Mouse (Mus musculus) thymus, adult 2 months (tissue): ENCODE results near the gene Hhip. TPM values are rescaled to one million over a fixed set of nuclear protein-coding genes. Genes with fewer than 3 reads are reported as not detected.

Experiments used
- DNase-seq: peaks from one replicate; pipeline ENCODE4 v3.0.0; 2021
- H3K27ac ChIP-seq: fragments of 200-500 bp; 2 replicates; pipeline ENCODE4 v1.5.1; 2012; ENCODE audit warnings: low read length, control low read depth; ENCODE audit not compliant: control insufficient read depth, insufficient read depth
- H3K27me3 ChIP-seq: fragments of 200-500 bp; 2 replicates; pipeline ENCODE4 v1.6.1; 2012; ENCODE audit warnings: mild to moderate bottlenecking, low read length, moderate library complexity, mixed read lengths; ENCODE audit not compliant: control insufficient read depth, insufficient read depth
- H3K36me3 ChIP-seq: fragments of 200-500 bp; 2 replicates; pipeline ENCODE4 v1.6.1; 2012; ENCODE audit warnings: mild to moderate bottlenecking, low read length, moderate library complexity; ENCODE audit not compliant: control insufficient read depth, insufficient read depth
- H3K4me1 ChIP-seq: fragments of 200-500 bp; replicated peaks from 2 replicates; pipeline ENCODE4 v1.6.1; 2012; ENCODE audit warnings: low read length; ENCODE audit not compliant: control insufficient read depth, insufficient read depth
- H3K4me3 ChIP-seq: fragments of 200-500 bp; 2 replicates; pipeline ENCODE4 v1.5.1; 2012; ENCODE audit warnings: mild to moderate bottlenecking, low read length, control low read depth, moderate library complexity; ENCODE audit not compliant: control insufficient read depth, insufficient read depth
- CTCF ChIP-seq: fragments of 200-500 bp; IDR thresholded peaks from 2 replicates; pipeline ENCODE4 v1.5.1; 2012; ENCODE audit warnings: mild to moderate bottlenecking, control low read depth, low read length, moderate library complexity, borderline replicate concordance; ENCODE audit not compliant: control insufficient read depth, poor library complexity, insufficient read depth; ENCODE audit errors: extremely low read depth
- POLR2A ChIP-seq: fragments of 200-500 bp; IDR thresholded peaks from 2 replicates; pipeline ENCODE4 v1.6.1; 2012; ENCODE audit warnings: mild to moderate bottlenecking, low read length, control low read depth, moderate library complexity; ENCODE audit not compliant: control insufficient read depth, poor library complexity, insufficient read depth; ENCODE audit errors: extremely low read depth
- WGBS: fragments of 180-500 bp; shearing (Covaris S2); methylation state at CpG from one replicate; pipeline ENCODE4 v1.1.7; 2018; 5-methylcytosine and 5-hydroxymethylcytosine counted together
- polyA plus RNA-seq: library from polyadenylated mRNA; depleted of rRNA; stranded (reverse); fragments of >200 nt; gene quantifications from 2 replicates; pipeline ENCODE4 v1.2.3, GENCODE M21; 2012

The Hhip gene
- polyA plus RNA-seq, 1 experiment, result 2.5 TPM

GRCm38 (mm10) chr8:79966159-79966558, 91.6 kb downstream of the Hhip start:
- Histone ChIP-seq H3K27ac (no peak overlapping the region), H3K27me3 (no peaks in the 10 kb centered on the region), H3K4me3 (no peak overlapping the region), H3K36me3 (no peaks in the 10 kb centered on the region), H3K4me1 (no peaks in the 10 kb centered on the region)
- no peak for DNase-seq
- no peak for TF ChIP-seq POLR2A
- no peak for TF ChIP-seq CTCF
- 81% methylated on average over 6 of the region's 6 CpGs for WGBS

GRCm38 (mm10) chr8:79952857-79953256, 104.9 kb downstream of the Hhip start:
- H3K27me3 ChIP-seq, result no peaks in the 10 kb centered on the region
- H3K36me3 ChIP-seq, result no peaks in the 10 kb centered on the region
- no peak overlapping the region for H3K27ac ChIP-seq
- no peak overlapping the region for H3K4me3 ChIP-seq
- no peaks in the 10 kb centered on the region for H3K4me1 ChIP-seq
- no peak for TF ChIP-seq POLR2A
- DNase-seq, result peak; percentile 28
- 17% methylated on average over 3 of the region's 3 CpGs for WGBS

GRCm38 (mm10) chr8:79950376-79950775, 107.4 kb downstream of the Hhip start:
- H3K27me3 ChIP-seq, result no peaks in the 10 kb centered on the region
- no peaks in the 10 kb centered on the region for H3K4me1 ChIP-seq
- WGBS, result 87% methylated on average over 3 of the region's 3 CpGs
- H3K27ac ChIP-seq, result no peak overlapping the region
- H3K4me3 ChIP-seq, result no peak overlapping the region
- TF ChIP-seq CTCF (no peak), POLR2A (no peak)
- no peaks in the 10 kb centered on the region for H3K36me3 ChIP-seq
- DNase-seq, result no peak

GRCm38 (mm10) chr8:79945501-79946076, 112.2 kb downstream of the Hhip start:
- H3K27ac ChIP-seq, result no peak overlapping the region
- DNase-seq, result no peak
- no peak overlapping the region for H3K4me3 ChIP-seq
- WGBS, result 62% methylated on average over 9 of the region's 9 CpGs
- H3K27me3 ChIP-seq, result no peaks in the 10 kb centered on the region
- no peaks in the 10 kb centered on the region for H3K36me3 ChIP-seq
- TF ChIP-seq CTCF (no peak), POLR2A (no peak)
- no peaks in the 10 kb centered on the region for H3K4me1 ChIP-seq

GRCm38 (mm10) chr8:79941070-79941469, 116.7 kb downstream of the Hhip start:
- Histone ChIP-seq H3K27ac (no peak overlapping the region), H3K4me1 (no peaks in the 10 kb centered on the region), H3K27me3 (no peaks in the 10 kb centered on the region), H3K4me3 (no peak overlapping the region), H3K36me3 (no peaks in the 10 kb centered on the region)
- WGBS, result 59% methylated on average over 5 of the region's 5 CpGs
- no peak for TF ChIP-seq POLR2A
- no peak for TF ChIP-seq CTCF
- no peak for DNase-seq

- no peak overlapping the region for H3K27ac ChIP-seq
- no peaks in the 10 kb centered on the region for H3K4me1 ChIP-seq
- no peak for DNase-seq
- no peaks in the 10 kb centered on the region for H3K27me3 ChIP-seq
- 87% methylated on average over 9 of the region's 9 CpGs for WGBS
- H3K36me3 ChIP-seq, result no peaks in the 10 kb centered on the region
- H3K4me3 ChIP-seq, result no peak overlapping the region
- TF ChIP-seq POLR2A (no peak), CTCF (no peak)
These were observed 120.9 kb downstream of the Hhip start for GRCm38 (mm10) chr8:79936856-79937445.

GRCm38 (mm10) chr8:79935793-79936192, 122.0 kb downstream of the Hhip start:
- H3K4me1 ChIP-seq, result no peaks in the 10 kb centered on the region
- no peaks in the 10 kb centered on the region for H3K36me3 ChIP-seq
- H3K27ac ChIP-seq, result no peak overlapping the region
- WGBS, result 76% methylated on average over 7 of the region's 7 CpGs
- no peak for TF ChIP-seq POLR2A
- TF ChIP-seq CTCF, result no peak
- no peak for DNase-seq
- no peak overlapping the region for H3K4me3 ChIP-seq
- H3K27me3 ChIP-seq, result no peaks in the 10 kb centered on the region
